Mouse (Mus musculus) heart, postnatal 0 days (tissue): ENCODE measurements at regions not wholly inside any gene's neighbourhood (a gene's known extent, or its start where the extent isn't known, plus 50 kb on each side); places are given as distances from the start of the nearest gene placed in this dataset.

ENCODE experiments used
- CTCF ChIP-seq: IDR thresholded peaks from 2 replicates; pipeline ENCODE4 v1.5.1; 2016; ENCODE audit warnings: antibody characterized with exemption, control low read depth, low read depth
- EP300 ChIP-seq: IDR thresholded peaks from 2 replicates; pipeline ENCODE4 v1.6.1; 2016; ENCODE audit warnings: antibody characterized with exemption, low read depth

- peak; percentile 32; the same call in 1 of the 2 replicates for TF ChIP-seq CTCF
- no peak for TF ChIP-seq EP300
Measured at GRCm38 (mm10) chr8:39695331-39695730, 979.5 kb upstream of the Adam24 start.
